Mouse (Mus musculus): ENCODE results near the gene Rtn1. TPM values are rescaled to one million over a fixed set of nuclear protein-coding genes. Genes with fewer than 3 reads are reported as not detected.
A peak's percentile ranks its signal among the peaks of the same experiment; 100 is the strongest.

The Rtn1 gene
- total and polyA plus RNA-seq, 2 experiments from 2014 or later: 2,696 to 3,970 TPM

DNA sequence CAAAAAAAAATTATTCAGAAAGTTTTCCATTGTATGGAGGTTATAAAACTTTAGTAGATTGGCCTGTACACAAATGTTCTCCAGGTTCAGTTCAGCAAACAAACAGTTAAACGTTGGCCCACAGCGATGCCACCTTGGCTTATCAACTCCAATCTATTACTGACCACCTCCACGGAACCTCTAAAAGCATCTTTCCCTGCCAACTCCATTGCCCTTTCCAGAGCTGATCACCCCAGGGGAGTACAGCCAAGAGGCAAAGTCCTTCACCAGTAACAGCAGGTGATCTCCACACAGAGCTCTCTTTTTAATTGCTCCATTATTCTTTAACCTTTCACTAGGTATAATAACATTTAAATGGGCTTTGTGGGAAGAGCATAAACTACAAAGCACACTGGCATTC is 120.6 kb downstream of the Rtn1 start:
- WGBS: 74% methylated on average over 3 of the region's 3 CpGs
- no peak for TF ChIP-seq CTCF (IDR thresholded peaks at IDR 0.05)
- Histone ChIP-seq H3K27me3 (ENCODE audit: insufficient read depth, low read length) (no peaks in the 10 kb centered on the region), H3K36me3 (ENCODE audit: insufficient read depth, low read length) (no peaks in the 10 kb centered on the region), H3K4me2 (ENCODE audit: low read depth, low read length, poor library complexity, severe bottlenecking) (no peak overlapping the region), H3K4me1 (ENCODE audit: insufficient read depth, low read length) (no peaks in the 10 kb centered on the region; the same call in 1 of the 2 replicates), H3K27ac (ENCODE audit: low read depth, low read length) (no peak overlapping the region), H3K9ac (replicated peaks; ENCODE audit: low read length, poor library complexity, severe bottlenecking) (no peak overlapping the region), H3K9me3 (ENCODE audit: low read length) (no peaks in the 10 kb centered on the region), H3K4me3 (ENCODE audit: low read depth, low read length) (no peak overlapping the region)
- ATAC-seq (ENCODE audit: low FRiP score) (no peak), DNase-seq (ENCODE audit: low spot score) (no peak)

DNA sequence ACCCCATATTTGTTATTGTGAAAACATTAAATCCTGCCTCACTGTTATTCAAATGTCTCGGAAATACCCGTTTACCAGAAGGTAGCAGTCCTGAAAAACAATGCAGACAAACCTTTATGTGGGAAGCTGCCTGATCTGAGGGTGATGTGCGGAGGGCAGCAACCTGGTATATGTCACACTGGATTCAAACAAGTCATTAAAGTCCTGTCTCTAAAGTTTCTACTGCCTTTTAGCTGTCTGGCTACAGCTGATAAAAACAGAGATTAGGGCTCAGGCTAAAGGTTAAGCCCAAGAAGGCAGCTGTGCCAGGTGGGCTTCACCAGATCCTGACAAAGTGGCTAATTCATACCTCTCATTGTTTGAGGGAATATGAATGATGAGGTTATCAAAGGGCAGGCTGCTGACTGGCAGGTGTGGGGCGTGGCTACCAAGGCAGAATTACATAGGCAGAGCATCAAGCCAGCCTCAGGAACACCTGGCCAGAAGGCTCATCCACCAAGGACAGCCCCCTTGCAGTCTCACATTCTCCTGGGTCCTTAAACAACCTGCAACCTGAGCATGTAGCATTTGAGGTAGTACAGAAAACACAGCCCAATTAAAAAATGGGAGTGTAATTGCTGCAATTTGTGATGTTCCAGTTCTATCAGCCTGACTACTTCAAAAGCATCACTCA is 121.4 kb downstream of the Rtn1 start:
- no peaks in the 10 kb centered on the region for H3K27me3 ChIP-seq (ENCODE audit: insufficient read depth, low read length)
- no peak for ATAC-seq (ENCODE audit: low FRiP score)
- WGBS: 84% methylated on average over 4 of the region's 4 CpGs
- no peak overlapping the region for H3K27ac ChIP-seq (ENCODE audit: low read depth, low read length)
- no peak overlapping the region for H3K9ac ChIP-seq (replicated peaks; ENCODE audit: low read length, poor library complexity, severe bottlenecking)
- no peak for TF ChIP-seq CTCF (IDR thresholded peaks at IDR 0.05)
- no peaks in the 10 kb centered on the region for H3K36me3 ChIP-seq (ENCODE audit: insufficient read depth, low read length)
- H3K9me3 ChIP-seq (ENCODE audit: low read length): no peaks in the 10 kb centered on the region
- no peak overlapping the region for H3K4me2 ChIP-seq (ENCODE audit: low read depth, low read length, poor library complexity, severe bottlenecking)
- DNase-seq (ENCODE audit: low spot score): no peak
- H3K4me3 ChIP-seq (ENCODE audit: low read depth, low read length): no peak overlapping the region
- H3K4me1 ChIP-seq (ENCODE audit: insufficient read depth, low read length): no peaks in the 10 kb centered on the region; the same call in 1 of the 2 replicates

DNA sequence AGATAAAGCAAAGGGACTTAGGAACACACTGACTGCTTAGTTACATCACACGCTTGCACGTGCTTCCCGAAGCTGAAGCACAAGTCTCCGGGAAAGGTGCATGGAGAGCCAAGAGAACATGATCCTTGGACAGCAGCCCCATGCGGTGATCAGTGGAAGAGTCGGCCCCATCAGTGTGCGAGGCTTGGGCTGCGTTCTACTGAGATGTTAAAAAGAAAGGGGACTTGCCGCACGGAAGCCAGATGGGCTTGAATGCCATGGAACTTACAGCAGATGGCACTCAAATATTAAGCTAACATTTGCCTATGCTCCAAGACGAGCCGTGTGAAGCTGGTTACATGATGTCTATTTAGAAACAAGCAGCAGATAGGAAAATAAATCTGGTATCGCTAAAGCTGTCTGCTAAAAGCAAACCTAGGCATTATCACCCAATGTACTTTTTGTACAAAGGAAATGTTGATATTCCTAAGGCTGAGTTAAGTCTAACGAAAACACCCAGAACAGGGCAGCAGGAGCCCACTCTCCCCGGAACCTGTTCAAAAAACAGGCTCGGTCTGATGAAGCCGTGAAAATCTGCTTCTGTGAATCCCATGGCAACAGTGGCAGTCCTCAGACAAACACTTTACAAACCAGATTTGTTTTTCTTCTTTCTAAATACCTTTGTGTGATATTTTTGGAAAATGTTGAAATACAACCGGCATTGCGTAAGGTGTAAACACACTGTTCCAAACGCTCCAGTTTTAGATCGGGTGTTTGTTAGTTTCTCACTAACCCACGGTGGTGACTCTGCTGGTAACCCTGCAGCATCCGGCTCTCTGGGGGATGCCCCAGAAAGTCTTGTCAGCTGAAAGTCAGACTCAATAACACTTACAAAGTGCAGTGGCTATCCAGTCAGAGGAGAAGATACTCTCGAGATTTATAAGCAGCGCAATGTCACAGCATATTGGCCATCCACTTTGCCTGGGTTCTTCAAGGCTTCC is 123.2 kb downstream of the Rtn1 start:
- Histone ChIP-seq H3K36me3 (ENCODE audit: insufficient read depth, low read length) (no peaks in the 10 kb centered on the region), H3K9me3 (ENCODE audit: low read length) (no peaks in the 10 kb centered on the region), H3K4me2 (ENCODE audit: low read depth, low read length, poor library complexity, severe bottlenecking) (peak overlapping the region; percentile 34), H3K27me3 (ENCODE audit: insufficient read depth, low read length) (no peaks in the 10 kb centered on the region), H3K4me1 (ENCODE audit: insufficient read depth, low read length) (no peaks in the 10 kb centered on the region; the same call in 1 of the 2 replicates), H3K9ac (replicated peaks; ENCODE audit: low read length, poor library complexity, severe bottlenecking) (no peak overlapping the region), H3K27ac (ENCODE audit: low read depth, low read length) (peak overlapping the region; percentile 47), H3K4me3 (ENCODE audit: low read depth, low read length) (no peak overlapping the region)
- TF ChIP-seq CTCF (IDR thresholded peaks at IDR 0.05): peak; percentile 75
- 51% methylated on average over 25 of the region's 25 CpGs for WGBS
- peak; percentile 77; the same call in 1 of the 2 replicates for ATAC-seq (ENCODE audit: low FRiP score)
- DNase-seq (ENCODE audit: low spot score): peak; percentile 89

DNA sequence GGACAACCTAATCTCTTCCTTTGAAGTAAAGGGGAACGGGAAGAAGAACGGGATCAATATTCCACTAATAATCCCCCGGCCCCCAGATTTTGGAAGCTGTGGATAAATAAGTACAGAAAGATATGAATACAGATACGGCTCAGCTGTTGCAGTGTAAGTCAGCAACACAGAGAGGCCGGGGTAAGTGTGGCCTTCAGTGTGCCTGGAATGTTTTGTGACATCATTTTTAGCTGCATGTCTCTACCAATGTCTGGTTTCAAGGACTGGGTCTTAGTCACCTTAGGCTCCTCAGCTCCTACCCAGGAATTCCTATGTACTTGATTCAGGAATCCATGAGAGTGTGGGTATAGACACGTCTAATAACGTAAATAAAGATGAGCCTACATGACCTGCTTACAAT is 124.3 kb downstream of the Rtn1 start:
- no peak overlapping the region for H3K4me3 ChIP-seq (ENCODE audit: low read depth, low read length)
- no peak for TF ChIP-seq CTCF (IDR thresholded peaks at IDR 0.05)
- ATAC-seq (ENCODE audit: low FRiP score): no peak
- no peak for DNase-seq (ENCODE audit: low spot score)
- WGBS: 92% methylated on average over 7 of the region's 7 CpGs
- no peaks in the 10 kb centered on the region for H3K27me3 ChIP-seq (ENCODE audit: insufficient read depth, low read length)
- H3K4me2 ChIP-seq (ENCODE audit: low read depth, low read length, poor library complexity, severe bottlenecking): no peak overlapping the region
- no peaks in the 10 kb centered on the region for H3K9me3 ChIP-seq (ENCODE audit: low read length)
- H3K9ac ChIP-seq (replicated peaks; ENCODE audit: low read length, poor library complexity, severe bottlenecking): no peak overlapping the region
- H3K27ac ChIP-seq (ENCODE audit: low read depth, low read length): no peak overlapping the region
- H3K4me1 ChIP-seq (ENCODE audit: insufficient read depth, low read length): no peaks in the 10 kb centered on the region; the same call in 1 of the 2 replicates
- H3K36me3 ChIP-seq (ENCODE audit: insufficient read depth, low read length): no peaks in the 10 kb centered on the region

DNA sequence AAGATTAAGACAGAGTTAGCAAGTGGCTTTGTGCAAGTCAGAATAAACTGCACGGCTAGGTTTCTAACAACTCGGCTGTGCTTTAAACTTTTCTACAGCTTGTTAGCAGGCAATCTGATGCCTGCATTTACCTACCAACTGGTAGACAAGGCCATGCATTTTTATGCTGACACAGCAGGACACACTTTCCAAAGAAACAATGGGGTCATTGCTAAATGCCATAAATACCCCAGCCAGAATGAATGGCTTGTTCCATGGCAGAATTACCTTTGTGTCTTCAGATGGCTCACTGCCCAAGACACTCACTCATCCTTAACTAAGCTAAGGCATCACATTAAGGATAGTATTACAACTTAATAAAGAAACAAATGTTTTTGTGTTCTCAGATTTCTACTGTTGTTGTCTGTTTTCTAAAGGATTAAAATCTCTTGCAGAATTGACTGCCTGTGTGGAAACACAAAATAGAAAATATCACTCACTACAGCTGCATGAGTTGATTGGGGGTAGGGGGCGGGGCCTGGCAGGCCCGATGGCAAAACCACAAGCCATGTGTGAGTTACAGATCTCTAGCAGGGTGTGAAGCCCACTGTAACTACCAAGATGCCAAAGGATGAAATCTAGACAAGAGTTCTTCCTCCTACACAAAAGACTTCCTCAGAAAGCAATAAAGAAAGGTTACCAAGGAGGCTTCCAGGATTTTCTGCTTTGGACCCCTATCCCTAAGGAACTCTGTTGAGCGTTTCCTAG is 129.6 kb downstream of the Rtn1 start:
- Histone ChIP-seq H3K4me3 (ENCODE audit: low read depth, low read length) (no peak overlapping the region), H3K27ac (ENCODE audit: low read depth, low read length) (no peak overlapping the region), H3K36me3 (ENCODE audit: insufficient read depth, low read length) (no peaks in the 10 kb centered on the region), H3K27me3 (ENCODE audit: insufficient read depth, low read length) (no peaks in the 10 kb centered on the region), H3K4me2 (ENCODE audit: low read depth, low read length, poor library complexity, severe bottlenecking) (no peak overlapping the region), H3K4me1 (ENCODE audit: insufficient read depth, low read length) (no peaks in the 10 kb centered on the region), H3K9ac (replicated peaks; ENCODE audit: low read length, poor library complexity, severe bottlenecking) (no peak overlapping the region), H3K9me3 (ENCODE audit: low read length) (no peaks in the 10 kb centered on the region)
- 48% methylated on average over 5 of the region's 5 CpGs for WGBS
- no peak for TF ChIP-seq CTCF (IDR thresholded peaks at IDR 0.05)
- DNase-seq (ENCODE audit: low spot score): no peak
- no peak for ATAC-seq (ENCODE audit: low FRiP score)

All from midbrain, postnatal 0 days (tissue).